Mouse (Mus musculus): ENCODE measurements around the gene Thbs2. TPM values are rescaled to one million over a fixed set of nuclear protein-coding genes. Genes with fewer than 3 reads are reported as not detected.

Thbs2 gene
- polyA plus RNA-seq, 2 experiments = 0.63 to 0.65 TPM

GRCm38 (mm10) chr17:14681047-14681446, 13.0 kb downstream of the Thbs2 start:
- Histone ChIP-seq H3K27me3 (ENCODE audit: control insufficient read depth, insufficient read depth, low read length) (no peaks in the 10 kb centered on the region), H3K4me2 (ENCODE audit: low read depth) (no peak overlapping the region), H3K36me3 (replicated peaks; ENCODE audit: control insufficient read depth, insufficient read depth, low read depth) (no peaks in the 10 kb centered on the region), H3K4me1 (replicated peaks; ENCODE audit: control insufficient read depth in 2 of 2, insufficient read depth in 2 of 2, low read length in 1 of 2) (no peaks in the 10 kb centered on the region), H3K9ac (replicated peaks) (no peak overlapping the region), H3K9me3 (ENCODE audit: control insufficient read depth, low read length) (no peaks in the 10 kb centered on the region), H3K4me3 (ENCODE audit: insufficient read depth in 1 of 2, low read depth in 2 of 2, low read length in 2 of 2) (no peak overlapping the region), H3K27ac (no peak overlapping the region)
- no peak for DNase-seq (ENCODE audit: low read depth in 3 of 3, low spot score in 3 of 3)
- 66% methylated on average over 12 of the region's 12 CpGs for WGBS (ENCODE audit: insufficient replicate concordance)
- TF ChIP-seq EP300 (IDR thresholded peaks at IDR 0.05; ENCODE audit: low read depth) (no peak), CTCF (IDR thresholded peaks at IDR 0.05; ENCODE audit: low read depth) (no peak)
- no peak for ATAC-seq (ENCODE audit: insufficient read depth)

GRCm38 (mm10) chr17:14677198-14677597, 16.8 kb downstream of the Thbs2 start:
- Histone ChIP-seq H3K27me3 (ENCODE audit: control insufficient read depth, insufficient read depth, low read length) (no peaks in the 10 kb centered on the region), H3K9me3 (ENCODE audit: control insufficient read depth, low read length) (no peaks in the 10 kb centered on the region), H3K4me1 (replicated peaks; ENCODE audit: control insufficient read depth in 2 of 2, insufficient read depth in 2 of 2, low read length in 1 of 2) (no peaks in the 10 kb centered on the region), H3K9ac (replicated peaks) (no peak overlapping the region), H3K4me3 (ENCODE audit: insufficient read depth in 1 of 2, low read depth in 2 of 2, low read length in 2 of 2) (no peak overlapping the region), H3K27ac (no peak overlapping the region), H3K36me3 (replicated peaks; ENCODE audit: control insufficient read depth, insufficient read depth, low read depth) (no peaks in the 10 kb centered on the region), H3K4me2 (ENCODE audit: low read depth) (no peak overlapping the region)
- DNase-seq (ENCODE audit: low read depth in 3 of 3, low spot score in 3 of 3) = no peak
- ATAC-seq (ENCODE audit: insufficient read depth) = no peak
- 68% methylated on average over 8 of the region's 8 CpGs for WGBS (ENCODE audit: insufficient replicate concordance)
- TF ChIP-seq CTCF (IDR thresholded peaks at IDR 0.05; ENCODE audit: low read depth) (no peak), EP300 (IDR thresholded peaks at IDR 0.05; ENCODE audit: low read depth) (no peak)

- no peaks in the 10 kb centered on the region for H3K36me3 ChIP-seq (replicated peaks; ENCODE audit: control insufficient read depth, insufficient read depth, low read depth)
- no peaks in the 10 kb centered on the region for H3K9me3 ChIP-seq (ENCODE audit: control insufficient read depth, low read length)
- no peak overlapping the region for H3K4me3 ChIP-seq (ENCODE audit: insufficient read depth in 1 of 2, low read depth in 2 of 2, low read length in 2 of 2)
- H3K27ac ChIP-seq = no peak overlapping the region
- H3K4me2 ChIP-seq (ENCODE audit: low read depth) = no peak overlapping the region
- TF ChIP-seq CTCF (IDR thresholded peaks at IDR 0.05; ENCODE audit: low read depth) (no peak), EP300 (IDR thresholded peaks at IDR 0.05; ENCODE audit: low read depth) (no peak)
- DNase-seq (ENCODE audit: low read depth in 3 of 3, low spot score in 3 of 3) = no peak
- H3K4me1 ChIP-seq (replicated peaks; ENCODE audit: control insufficient read depth in 2 of 2, insufficient read depth in 2 of 2, low read length in 1 of 2) = no peaks in the 10 kb centered on the region
- H3K27me3 ChIP-seq (ENCODE audit: control insufficient read depth, insufficient read depth, low read length) = no peaks in the 10 kb centered on the region
- no peak overlapping the region for H3K9ac ChIP-seq (replicated peaks)
- ATAC-seq (ENCODE audit: insufficient read depth) = no peak
- WGBS (ENCODE audit: insufficient replicate concordance) = 58% methylated on average over 2 of the region's 2 CpGs
These were observed 18.5 kb downstream of the Thbs2 start for GRCm38 (mm10) chr17:14675517-14675916.

- no peak for ATAC-seq (ENCODE audit: insufficient read depth)
- no peak overlapping the region for H3K4me2 ChIP-seq (ENCODE audit: low read depth)
- no peaks in the 10 kb centered on the region for H3K9me3 ChIP-seq (ENCODE audit: control insufficient read depth, low read length)
- no peaks in the 10 kb centered on the region for H3K27me3 ChIP-seq (ENCODE audit: control insufficient read depth, insufficient read depth, low read length)
- H3K4me3 ChIP-seq (ENCODE audit: insufficient read depth in 1 of 2, low read depth in 2 of 2, low read length in 2 of 2) = no peak overlapping the region
- no peak for DNase-seq (ENCODE audit: low read depth in 3 of 3, low spot score in 3 of 3)
- TF ChIP-seq EP300 (IDR thresholded peaks at IDR 0.05; ENCODE audit: low read depth) = no peak
- TF ChIP-seq CTCF (IDR thresholded peaks at IDR 0.05; ENCODE audit: low read depth) = no peak
- H3K9ac ChIP-seq (replicated peaks) = no peak overlapping the region
- no peaks in the 10 kb centered on the region for H3K4me1 ChIP-seq (replicated peaks; ENCODE audit: control insufficient read depth in 2 of 2, insufficient read depth in 2 of 2, low read length in 1 of 2)
- 43% methylated on average over 5 of the region's 5 CpGs for WGBS (ENCODE audit: insufficient replicate concordance)
- no peak overlapping the region for H3K27ac ChIP-seq
- no peaks in the 10 kb centered on the region for H3K36me3 ChIP-seq (replicated peaks; ENCODE audit: control insufficient read depth, insufficient read depth, low read depth)
These were observed 21.6 kb downstream of the Thbs2 start for GRCm38 (mm10) chr17:14672402-14672801.

GRCm38 (mm10) chr17:14667225-14667624, 26.8 kb downstream of the Thbs2 start:
- Histone ChIP-seq H3K36me3 (replicated peaks; ENCODE audit: control insufficient read depth, insufficient read depth, low read depth) (no peaks in the 10 kb centered on the region), H3K4me2 (ENCODE audit: low read depth) (no peak overlapping the region), H3K4me1 (replicated peaks; ENCODE audit: control insufficient read depth in 2 of 2, insufficient read depth in 2 of 2, low read length in 1 of 2) (no peaks in the 10 kb centered on the region), H3K27me3 (ENCODE audit: control insufficient read depth, insufficient read depth, low read length) (no peaks in the 10 kb centered on the region), H3K9ac (replicated peaks) (no peak overlapping the region), H3K27ac (no peak overlapping the region), H3K4me3 (ENCODE audit: insufficient read depth in 1 of 2, low read depth in 2 of 2, low read length in 2 of 2) (no peak overlapping the region), H3K9me3 (ENCODE audit: control insufficient read depth, low read length) (no peaks in the 10 kb centered on the region)
- ATAC-seq (ENCODE audit: insufficient read depth) (no peak), DNase-seq (ENCODE audit: low read depth in 3 of 3, low spot score in 3 of 3) (no peak)
- 66% methylated on average over 4 of the region's 4 CpGs for WGBS (ENCODE audit: insufficient replicate concordance)
- no peak for TF ChIP-seq CTCF (IDR thresholded peaks at IDR 0.05; ENCODE audit: low read depth)
- no peak for TF ChIP-seq EP300 (IDR thresholded peaks at IDR 0.05; ENCODE audit: low read depth)
